Mouse (Mus musculus) activated CD4-positive, CD25-positive, alpha-beta regulatory T cell, adult 4 months (primary cell): ENCODE measurements around the gene Cbln3. TPM values are rescaled to one million over a fixed set of nuclear protein-coding genes. Genes with fewer than 3 reads are reported as not detected.
A peak's percentile ranks its signal among the peaks of the same experiment; 100 is the strongest.

Source experiments
- ATAC-seq: one replicate; pipeline ENCODE4 v1.8.0; 2017
- polyA plus RNA-seq, 2 experiments: library from polyadenylated mRNA; unstranded; fragments of 100-300 nt; shearing (Covaris generic); gene quantifications; one replicate each; pipeline ENCODE4 v1.2.1; 2017

The Cbln3 gene
- under 1 TPM in 1 of 2 experiments, not detected in 1; 0.24 TPM for polyA plus RNA-seq

GRCm38 (mm10) chr14:55884166-55884565, at the start of gene Cbln3:
Gene Cbln3 (minus strand): TSS chr14:55884392.
- ATAC-seq = no peak

DNA sequence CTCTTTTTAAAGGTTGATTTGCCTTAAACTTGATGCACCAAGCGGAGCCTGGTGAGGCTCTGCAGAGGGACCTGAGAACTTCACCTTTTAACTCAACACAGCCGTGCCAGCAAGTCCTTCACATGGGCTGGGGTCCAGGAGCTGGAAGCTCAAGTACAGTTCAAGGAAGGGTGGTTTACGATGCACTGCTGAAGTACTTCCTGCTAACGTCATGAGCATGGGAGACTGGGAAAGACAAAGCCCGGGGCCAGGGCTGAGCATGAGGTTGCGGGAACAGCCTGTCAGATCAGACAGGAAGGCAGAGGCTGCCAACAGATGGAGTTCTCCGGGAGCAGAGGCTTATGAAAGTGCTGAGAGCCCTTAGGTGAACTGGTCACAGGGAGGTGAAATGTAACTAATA, 49.4 kb upstream of the Cbln3 start:
- no peak for ATAC-seq

DNA sequence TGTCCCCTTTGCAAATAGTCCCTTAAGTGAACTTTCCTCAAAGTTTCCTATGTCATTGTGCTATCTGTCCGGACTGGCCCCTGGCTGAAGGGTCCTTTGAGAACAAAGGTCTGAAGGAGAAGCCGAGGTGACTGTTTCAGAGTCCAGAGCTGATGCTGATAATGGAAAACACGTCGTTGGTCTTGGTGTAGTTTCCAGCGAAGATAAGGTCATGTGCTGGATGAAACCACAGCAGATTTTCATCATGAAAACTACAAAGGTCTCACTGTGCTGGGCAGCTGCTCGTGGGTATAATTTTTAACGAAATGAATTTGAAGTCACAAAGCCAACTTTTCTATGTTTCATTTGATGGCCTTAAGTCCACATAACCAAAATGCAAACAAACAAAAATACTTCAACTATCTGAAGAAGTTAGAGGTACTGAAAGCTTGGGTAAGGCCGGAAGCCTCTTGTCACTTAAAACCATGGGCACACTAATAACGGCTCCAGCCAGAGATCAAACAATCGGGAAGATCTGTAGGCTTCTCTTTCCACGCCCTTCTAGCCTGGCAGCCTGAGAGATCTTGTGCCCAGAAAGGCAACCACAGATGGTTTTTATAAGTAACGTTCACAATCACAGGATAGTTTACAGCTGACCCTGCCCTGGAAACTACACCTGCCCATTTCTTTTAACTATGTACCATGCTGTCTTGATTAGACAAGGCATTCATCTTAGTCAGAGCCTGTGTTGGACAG, 45.2 kb upstream of the Cbln3 start:
- ATAC-seq = no peak

DNA sequence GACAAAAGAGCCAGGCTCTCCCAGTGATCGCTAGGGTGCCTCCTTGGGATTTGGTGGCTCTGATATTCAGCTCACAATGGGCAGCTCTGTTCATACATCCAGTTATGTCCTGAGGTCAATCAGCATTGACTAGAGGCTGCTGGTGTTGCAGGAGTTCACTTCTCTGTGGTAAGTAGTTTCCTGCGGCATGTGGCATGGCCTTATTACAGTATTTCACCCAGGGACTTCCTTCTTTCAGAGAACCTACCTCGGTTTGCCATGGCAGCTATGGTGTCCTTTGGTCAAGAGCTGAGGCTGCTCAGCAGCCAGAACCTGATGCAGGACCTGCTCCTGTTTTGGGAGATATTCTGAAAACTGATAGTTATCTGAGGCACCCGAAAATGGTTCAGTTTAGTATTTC, 42.7 kb upstream of the Cbln3 start:
- no peak for ATAC-seq

GRCm38 (mm10) chr14:55922475-55923232, 38.5 kb upstream of the Cbln3 start:
- no peak for ATAC-seq

DNA sequence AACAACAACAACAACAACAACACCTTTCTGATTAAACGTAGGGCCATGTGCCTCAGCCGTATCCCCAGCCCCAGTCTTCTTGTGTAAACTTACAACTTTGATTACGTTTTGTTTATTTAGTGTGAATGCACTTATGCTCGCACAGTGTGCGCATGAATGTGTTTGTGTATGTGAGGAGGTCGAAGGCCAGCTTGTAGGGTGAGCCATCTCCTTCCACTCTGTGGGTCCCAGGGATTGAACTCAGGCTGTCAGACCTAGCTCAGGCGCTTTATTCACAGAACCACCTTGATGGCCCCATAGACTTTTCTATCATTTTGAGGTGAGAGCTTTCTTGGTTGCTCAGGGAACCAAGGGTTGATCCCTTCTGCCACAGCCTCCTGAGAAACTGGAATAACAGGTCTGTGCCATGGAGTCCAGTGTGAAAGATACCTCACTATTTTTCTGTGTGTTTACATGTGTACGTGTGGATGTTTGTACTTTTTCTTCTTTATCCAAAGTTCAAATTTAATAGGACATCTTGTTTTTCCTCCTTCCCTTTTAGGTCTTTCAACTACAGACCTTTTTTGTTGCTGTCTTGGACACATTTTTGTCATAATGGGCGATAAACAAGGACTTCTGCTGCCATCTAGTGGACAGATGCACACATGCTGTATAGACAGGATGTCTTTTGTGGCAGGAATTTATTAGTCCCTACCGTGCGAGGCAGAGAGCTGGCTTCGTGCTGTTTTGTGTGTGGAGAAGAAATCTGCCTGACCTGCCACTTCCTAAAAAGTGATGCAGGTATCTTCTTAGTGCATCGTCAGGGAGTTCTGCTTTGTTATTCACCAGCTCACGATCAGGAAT, 34.3 kb upstream of the Cbln3 start:
- peak; percentile 82 for ATAC-seq

DNA sequence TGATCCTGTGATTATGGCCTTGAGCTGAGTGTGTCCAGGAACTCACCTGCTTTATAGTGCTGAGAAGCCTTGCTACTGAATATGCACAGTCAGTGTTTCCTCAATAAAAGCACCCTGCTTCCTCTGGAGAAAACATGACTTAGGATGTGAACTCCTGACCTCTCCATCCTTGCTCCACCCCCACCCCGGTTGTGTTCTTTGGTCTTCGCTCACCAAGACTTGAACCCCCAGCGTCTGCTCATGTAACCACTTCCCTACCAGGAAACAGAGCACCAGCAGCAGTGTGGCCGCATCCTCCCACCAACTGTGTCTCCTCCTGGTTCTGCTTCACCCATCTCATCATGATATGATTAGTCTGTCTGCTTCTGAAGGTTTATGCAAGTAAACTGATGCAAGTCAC, 29.2 kb upstream of the Cbln3 start:
- peak; percentile 89 for ATAC-seq

- ATAC-seq = no peak
These were observed 21.3 kb upstream of the Cbln3 start for GRCm38 (mm10) chr14:55905518-55905917.

DNA sequence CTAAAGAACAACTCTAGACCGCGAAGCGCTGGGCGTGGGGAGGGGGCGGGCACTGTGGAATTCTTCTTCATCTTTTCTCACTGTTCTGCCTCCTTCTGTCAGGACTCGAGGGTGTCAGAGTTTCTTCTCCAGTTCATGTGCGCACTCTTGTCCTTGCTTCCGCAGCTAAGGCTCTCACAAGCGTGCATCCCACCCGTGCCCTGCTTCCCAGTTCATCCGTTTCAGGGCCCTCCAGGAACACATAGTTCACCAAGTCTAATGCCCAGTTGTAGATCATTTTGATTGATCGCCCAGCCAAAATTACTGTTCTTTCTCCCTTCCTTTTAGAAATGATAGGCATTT, 16.2 kb upstream of the Cbln3 start:
- ATAC-seq = no peak

DNA sequence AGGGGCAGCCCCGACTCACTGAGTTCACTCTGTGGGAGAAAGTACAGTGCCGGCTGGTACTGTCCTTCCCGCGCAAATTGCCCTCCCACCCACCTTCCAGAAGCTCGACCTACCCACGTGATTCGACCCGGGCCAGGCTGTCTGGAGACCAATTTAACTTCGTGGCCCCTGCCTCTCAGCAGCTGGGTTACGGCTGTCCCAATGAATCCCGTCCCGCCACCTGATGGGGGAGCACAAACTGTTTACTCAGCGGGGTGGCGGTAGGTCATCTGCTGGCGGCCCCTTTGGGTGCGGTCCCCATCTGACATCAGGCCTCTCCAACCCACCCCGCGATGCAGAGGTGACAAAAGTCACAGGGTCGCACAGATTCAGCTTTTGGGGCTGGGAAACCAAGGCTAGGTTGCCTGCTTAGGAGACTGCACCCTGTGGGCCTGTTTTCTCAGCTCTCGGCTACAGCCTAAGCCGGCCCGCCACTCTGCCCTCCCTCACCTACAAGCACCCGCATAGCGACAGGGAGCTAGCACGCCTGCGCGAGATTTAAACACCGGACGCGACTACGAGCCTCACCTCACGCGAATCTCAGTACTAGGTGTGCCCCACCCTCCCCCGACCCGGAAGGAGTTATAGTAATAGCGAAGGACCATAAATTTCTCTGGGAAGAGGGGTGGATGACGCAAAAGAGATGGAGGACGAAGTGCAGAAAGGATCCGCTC, 15.7 kb upstream of the Cbln3 start, which contains the start of gene Sdr39u1:
TSS of gene Sdr39u1 (minus strand) at position 593 of the 713 bp plus-strand sequence.
- ATAC-seq = peak; percentile 97

GRCm38 (mm10) chr14:55898947-55899346, 14.8 kb upstream of the Cbln3 start:
- ATAC-seq = no peak

DNA sequence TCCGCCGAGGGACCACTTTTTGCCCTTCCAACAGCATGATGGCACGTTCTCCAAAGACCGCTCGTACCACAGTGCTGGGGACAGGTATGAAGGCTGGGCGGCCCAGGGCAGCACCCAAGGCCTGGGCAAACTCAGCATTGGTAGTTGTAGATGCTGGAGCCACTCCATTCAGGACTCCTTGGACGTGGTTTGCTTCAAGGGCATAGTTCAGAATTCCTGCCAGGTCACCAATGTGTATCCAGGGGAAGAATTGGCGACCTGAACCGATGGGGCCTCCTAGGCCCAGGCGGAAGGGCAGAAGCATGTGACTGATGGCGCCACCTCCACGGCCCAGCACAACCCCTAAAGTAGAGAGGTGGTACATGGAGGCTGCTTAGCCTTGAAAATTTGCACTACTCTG, 13.5 kb upstream of the Cbln3 start:
- ATAC-seq = no peak

DNA sequence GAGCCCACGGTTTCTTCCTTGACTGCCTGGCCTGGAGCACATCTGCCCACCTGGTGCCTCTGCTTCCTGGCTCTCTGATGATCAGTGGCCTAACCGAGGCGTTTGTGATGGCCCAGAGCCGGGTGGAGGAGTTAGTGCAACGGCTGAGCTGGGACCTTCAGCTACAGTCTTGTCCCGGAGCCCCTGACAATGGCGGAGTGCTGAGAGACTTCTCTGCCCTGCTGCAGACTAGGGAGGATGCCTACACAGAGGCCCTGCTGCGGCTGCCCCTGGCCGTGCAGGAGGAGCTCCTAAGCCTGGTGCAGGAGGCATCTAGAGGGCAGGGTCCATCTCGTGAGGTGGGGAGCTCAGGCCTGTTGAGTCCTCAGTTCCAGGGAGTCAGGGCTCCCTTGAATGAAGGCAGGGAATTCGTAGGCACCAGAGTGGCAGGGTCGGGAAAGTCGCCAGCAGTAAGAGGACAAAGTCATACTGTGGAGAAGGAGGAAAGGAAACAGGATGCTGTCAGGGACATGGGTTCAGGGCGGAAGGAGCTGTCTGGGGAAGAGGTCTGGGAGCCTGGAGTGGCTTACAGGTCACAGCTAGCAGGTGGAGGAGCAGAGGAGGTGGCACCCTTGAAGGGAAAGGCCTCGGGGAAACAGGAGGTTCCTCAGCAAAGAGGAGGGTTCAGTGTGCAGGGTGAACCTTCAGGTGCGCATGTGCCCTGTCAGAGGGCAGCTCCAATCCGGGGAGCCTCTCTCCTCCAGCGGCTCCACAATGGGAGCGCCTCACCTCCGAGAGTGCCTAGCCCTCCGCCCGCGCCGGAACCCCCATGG, 2.6 kb upstream of the Cbln3 start:
- no peak for ATAC-seq

DNA sequence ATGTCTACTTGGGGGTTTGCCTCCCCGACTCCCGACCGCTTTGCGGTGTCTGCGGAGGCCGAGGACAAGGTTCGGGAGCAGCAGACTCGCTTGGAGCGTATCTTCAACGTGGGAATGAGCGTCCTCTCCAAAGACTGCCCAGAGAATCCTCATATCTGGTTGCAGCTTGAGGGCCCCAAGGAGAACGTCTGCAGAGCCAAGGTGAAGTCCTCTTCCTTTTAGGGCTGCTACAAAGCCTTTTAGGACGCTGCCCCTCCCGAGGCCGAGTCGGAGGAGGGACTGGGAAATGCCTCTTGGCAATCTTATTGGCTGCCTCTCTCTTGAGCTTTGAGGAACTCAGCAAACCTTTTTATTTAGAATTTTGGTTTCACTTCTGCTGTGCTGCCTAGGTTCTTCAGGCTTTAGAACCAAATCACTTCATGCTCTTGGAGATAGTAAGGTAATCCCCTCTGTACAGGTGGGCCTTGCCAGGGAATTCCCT, 1.6 kb upstream of the Cbln3 start:
- peak; percentile 49 for ATAC-seq

- ATAC-seq = no peak
These were observed 1.1 kb upstream of the Cbln3 start for GRCm38 (mm10) chr14:55885114-55885790.

DNA sequence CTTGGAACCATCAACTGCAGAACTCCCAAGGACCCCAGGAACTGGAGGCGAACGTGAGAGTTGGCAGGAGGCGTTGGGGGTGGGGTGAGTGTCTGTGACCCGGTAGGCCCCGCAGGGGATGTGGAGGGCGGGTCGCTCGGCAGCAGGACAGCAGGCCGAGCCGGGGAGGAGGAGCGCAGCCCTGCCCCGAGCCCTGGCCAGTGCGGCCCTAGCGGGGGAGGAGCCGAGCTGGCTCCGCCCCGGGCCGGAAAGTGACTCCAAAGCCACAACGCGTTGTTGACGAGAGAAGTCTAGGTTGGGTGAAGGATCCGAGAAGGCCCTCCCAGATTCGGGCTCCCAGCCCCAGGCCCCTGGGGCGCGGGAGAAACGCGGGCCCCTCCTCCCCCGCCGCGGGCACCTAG, 521 bp upstream of the Cbln3 start, which contains the start of gene Khnyn:
TSS of gene Khnyn (plus strand) at position 235 of the 401 bp plus-strand sequence.
- ATAC-seq = peak; percentile 57

- no peak for ATAC-seq
These were observed 529 bp downstream of the Cbln3 start for GRCm38 (mm10) chr14:55883663-55884062.

DNA sequence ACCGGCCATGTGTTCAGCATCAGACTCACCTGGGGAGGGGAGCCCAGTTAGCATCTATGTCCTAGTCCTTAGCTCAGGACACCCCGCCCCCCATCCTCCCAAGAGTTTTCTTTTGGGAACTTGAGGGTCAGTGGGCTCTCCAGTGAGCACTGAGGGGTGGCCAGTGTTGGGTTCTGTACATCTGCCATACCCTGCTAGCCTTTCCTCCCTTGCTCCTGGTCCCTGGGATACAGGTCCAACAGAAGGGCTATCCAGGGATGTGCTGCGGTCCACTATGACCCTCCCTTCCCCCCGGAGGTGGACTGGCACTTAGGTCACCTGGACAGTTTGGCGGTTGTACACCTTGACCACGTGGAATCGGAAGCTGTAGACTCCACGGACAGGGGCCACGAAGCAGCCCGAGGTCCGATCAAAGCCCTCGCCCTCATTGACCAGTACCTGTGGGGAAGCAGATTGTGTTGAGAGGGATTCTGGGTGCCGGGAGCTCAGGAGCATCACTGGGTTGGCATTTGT, 987 bp downstream of the Cbln3 start:
- no peak for ATAC-seq

DNA sequence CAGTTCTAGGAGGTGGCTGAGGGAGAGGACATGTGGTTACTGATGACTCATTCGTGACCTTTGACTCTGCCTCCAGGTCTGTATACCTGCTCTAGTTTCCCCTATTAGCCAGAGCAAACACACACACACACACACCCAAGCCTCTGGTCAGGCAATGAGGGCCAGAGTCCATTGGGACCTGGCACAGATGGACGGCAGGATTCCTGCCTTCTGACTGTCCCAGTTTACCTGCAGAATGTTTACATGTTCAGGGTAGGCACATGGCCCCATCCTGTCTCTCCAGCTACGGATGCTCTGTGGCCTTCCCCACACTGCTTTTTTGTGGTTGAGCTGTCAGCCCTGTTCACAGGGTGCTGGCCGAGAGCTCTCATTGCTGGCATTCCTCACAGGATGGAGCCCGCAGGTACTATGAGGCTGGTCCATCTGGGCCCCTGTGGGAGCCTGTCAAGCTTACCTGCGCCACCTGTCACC, 2.0 kb downstream of the Cbln3 start:
- peak; percentile 54 for ATAC-seq

DNA sequence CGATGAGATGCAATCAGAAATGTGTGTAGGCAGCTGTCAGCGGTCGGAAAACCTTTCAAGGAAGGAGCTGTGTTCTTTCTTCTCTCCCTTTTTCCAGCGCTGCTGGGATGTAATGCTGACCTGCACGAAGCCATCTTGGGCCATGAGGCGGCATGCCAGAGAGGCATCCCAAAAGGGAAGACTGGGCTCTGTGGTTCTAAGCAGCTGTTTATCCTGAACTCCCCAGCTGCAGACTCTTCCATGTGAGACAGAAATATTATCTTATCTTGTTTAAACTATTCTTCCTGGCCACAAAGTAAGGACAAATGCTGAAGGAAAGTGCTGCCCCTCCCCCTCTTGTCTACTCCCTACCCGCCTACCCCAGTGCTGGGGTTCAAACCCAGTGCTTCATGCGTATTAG, 3.2 kb downstream of the Cbln3 start:
- no peak for ATAC-seq
